Mouse (Mus musculus) cerebellum, adult 11-12 months (tissue): ENCODE measurements around the gene Ifi47.

Source experiments
- DNase-seq: peaks from one replicate; pipeline ENCODE4 v3.0.0; 2022

Gene Ifi47

GRCm38 (mm10) chr11:49089735-49090507, 13.5 kb downstream of the Ifi47 start:
- DNase-seq, result no peak

GRCm38 (mm10) chr11:49090551-49090950, 14.2 kb downstream of the Ifi47 start:
- no peak for DNase-seq

- DNase-seq, result no peak
Measured at GRCm38 (mm10) chr11:49091171-49091570, 14.8 kb downstream of the Ifi47 start.

- DNase-seq, result no peak
Measured at GRCm38 (mm10) chr11:49092053-49092586, 15.7 kb downstream of the Ifi47 start.

GRCm38 (mm10) chr11:49092786-49093185, 16.4 kb downstream of the Ifi47 start:
- no peak for DNase-seq

GRCm38 (mm10) chr11:49093861-49094660, 17.7 kb downstream of the Ifi47 start:
- DNase-seq, result no peak

- DNase-seq, result no peak
Measured at GRCm38 (mm10) chr11:49095367-49095766, 19.0 kb downstream of the Ifi47 start.

GRCm38 (mm10) chr11:49100409-49100808, 24.0 kb downstream of the Ifi47 start:
- DNase-seq, result no peak

- no peak for DNase-seq
Measured at GRCm38 (mm10) chr11:49101500-49101899, 25.1 kb downstream of the Ifi47 start.

GRCm38 (mm10) chr11:49103047-49103693, 26.8 kb downstream of the Ifi47 start:
- peak; percentile 48 for DNase-seq

GRCm38 (mm10) chr11:49105752-49106151, 29.4 kb downstream of the Ifi47 start:
- DNase-seq, result no peak

- DNase-seq, result no peak
Measured at GRCm38 (mm10) chr11:49107650-49108537, 31.5 kb downstream of the Ifi47 start.

GRCm38 (mm10) chr11:49108833-49109232, 32.4 kb downstream of the Ifi47 start:
- DNase-seq, result no peak

- no peak for DNase-seq
Measured at GRCm38 (mm10) chr11:49111000-49111399, 34.6 kb downstream of the Ifi47 start.

GRCm38 (mm10) chr11:49112624-49113219, 36.3 kb downstream of the Ifi47 start:
- no peak for DNase-seq

GRCm38 (mm10) chr11:49114158-49114557, 37.8 kb downstream of the Ifi47 start:
- no peak for DNase-seq

GRCm38 (mm10) chr11:49114774-49115173, 38.4 kb downstream of the Ifi47 start, which contains the start of gene Olfr1396:
Gene Olfr1396, minus strand, starts transcription at chr11:49114874.
- DNase-seq, result no peak

GRCm38 (mm10) chr11:49119635-49120034, 43.2 kb downstream of the Ifi47 start:
- no peak for DNase-seq

GRCm38 (mm10) chr11:49124169-49124568, 47.8 kb downstream of the Ifi47 start:
- DNase-seq, result no peak

- DNase-seq, result no peak
Measured at GRCm38 (mm10) chr11:49141974-49142373, 65.6 kb downstream of the Ifi47 start, which contains the start of gene Olfr1395. Gene Olfr1395, plus strand, starts transcription at chr11:49142274.
